Mouse (Mus musculus): ENCODE data around the gene 1110051M20Rik.

- TF ChIP-seq CTCF (IDR thresholded peaks at IDR 0.05; ENCODE audit: borderline replicate concordance, control insufficient read depth, extremely low read depth, insufficient read depth, low read length, poor library complexity) (peak; percentile 76; the same call in 1 of the 2 replicates), POLR2A (IDR thresholded peaks at IDR 0.05; ENCODE audit: control insufficient read depth, extremely low read depth, insufficient read depth, low read length, poor library complexity) (no peak)
Observed at GRCm38 (mm10) chr2:91285885-91286505, 158.5 kb downstream of the 1110051M20Rik start.
